Mouse (Mus musculus) right cerebral cortex, postnatal 14 days (tissue): ENCODE data around the gene Col11a1.
A peak's percentile ranks its signal among the peaks of the same experiment; 100 is the strongest.

Experiments used
- DNase-seq: peaks from one replicate; pipeline ENCODE4 v3.0.0; 2022

Gene Col11a1

GRCm38 (mm10) chr3:114029971-114030635, at the start of gene Col11a1:
Gene Col11a1 (plus strand): TSS chr3:114030540.
- peak; percentile 43 for DNase-seq

- no peak for DNase-seq
These were observed 39.4 kb upstream of the Col11a1 start for GRCm38 (mm10) chr3:113990936-113991335.

- no peak for DNase-seq
These were observed 546 bp downstream of the Col11a1 start for GRCm38 (mm10) chr3:114030886-114031285.

- DNase-seq, result no peak
These were observed 1.2 kb downstream of the Col11a1 start for GRCm38 (mm10) chr3:114031351-114032213.

DNA sequence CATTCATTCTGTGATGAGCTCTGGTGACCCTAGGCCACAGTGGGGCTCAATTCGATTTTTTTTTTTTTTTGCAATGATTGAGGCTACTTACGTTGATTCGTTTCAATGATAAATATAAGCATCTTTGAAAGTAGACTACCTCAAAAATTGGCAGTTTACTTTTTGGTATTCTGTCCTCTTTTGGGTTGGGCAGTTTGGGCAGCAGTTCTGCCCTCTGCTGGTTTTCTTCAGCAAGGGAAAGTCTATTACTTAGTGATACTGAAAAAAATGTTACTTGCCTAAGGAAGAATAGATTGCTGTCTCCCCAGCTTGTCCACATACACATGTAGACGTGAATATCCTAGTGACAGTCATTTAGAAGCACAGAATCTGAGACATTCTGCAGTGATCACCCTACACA, 2.0 kb downstream of the Col11a1 start:
- DNase-seq, result peak; percentile 9

- no peak for DNase-seq
These were observed 22.1 kb downstream of the Col11a1 start for GRCm38 (mm10) chr3:114052406-114052805.

GRCm38 (mm10) chr3:114053501-114053900, 23.2 kb downstream of the Col11a1 start:
- no peak for DNase-seq

GRCm38 (mm10) chr3:114065123-114065522, 34.8 kb downstream of the Col11a1 start:
- no peak for DNase-seq

DNA sequence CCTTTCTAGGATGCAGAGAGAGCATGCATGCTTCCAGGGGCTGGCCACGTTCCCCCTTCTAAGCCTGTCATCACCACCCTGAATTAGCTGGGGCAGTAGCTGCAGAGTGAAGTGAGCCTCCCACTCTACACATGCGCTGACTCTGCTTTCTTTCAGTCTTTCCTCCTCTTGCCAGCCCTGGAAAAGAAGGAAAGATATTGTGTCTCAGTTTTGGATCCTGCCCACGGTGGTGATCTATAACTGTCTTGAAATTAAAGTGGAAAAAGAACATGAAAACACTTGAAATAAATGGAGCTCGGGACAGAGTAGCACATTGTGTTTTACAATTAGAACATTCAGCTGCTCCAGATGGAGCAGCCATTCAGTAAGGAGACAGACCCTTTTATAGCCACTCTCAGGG, 35.2 kb downstream of the Col11a1 start:
- DNase-seq, result peak; percentile 27

GRCm38 (mm10) chr3:114099335-114099734, 69.0 kb downstream of the Col11a1 start:
- no peak for DNase-seq

DNA sequence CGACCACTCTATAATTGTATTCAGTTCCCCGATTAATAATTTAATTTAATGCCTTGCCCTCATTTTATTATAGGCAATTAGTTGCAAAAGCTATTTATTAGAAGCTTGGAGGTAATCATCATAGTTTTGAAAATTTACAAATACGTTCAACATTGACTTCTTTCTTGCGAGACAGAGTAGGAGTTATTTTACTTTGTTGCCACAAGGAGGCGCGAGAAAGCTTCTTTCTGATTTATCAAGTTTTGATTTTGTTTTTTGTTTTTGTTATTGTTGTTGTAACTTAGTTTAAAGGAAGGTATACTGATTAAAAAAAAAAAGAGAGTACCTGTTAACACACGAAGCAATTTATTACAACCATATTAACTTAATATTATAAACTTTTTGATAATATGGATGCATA, 76.8 kb downstream of the Col11a1 start:
- no peak for DNase-seq

- DNase-seq, result no peak
These were observed 116.8 kb downstream of the Col11a1 start for GRCm38 (mm10) chr3:114147140-114147539.

- no peak for DNase-seq
These were observed 167.8 kb downstream of the Col11a1 start for GRCm38 (mm10) chr3:114197964-114198750.

- DNase-seq, result no peak
These were observed 181.9 kb downstream of the Col11a1 start for GRCm38 (mm10) chr3:114212255-114212654.

DNA sequence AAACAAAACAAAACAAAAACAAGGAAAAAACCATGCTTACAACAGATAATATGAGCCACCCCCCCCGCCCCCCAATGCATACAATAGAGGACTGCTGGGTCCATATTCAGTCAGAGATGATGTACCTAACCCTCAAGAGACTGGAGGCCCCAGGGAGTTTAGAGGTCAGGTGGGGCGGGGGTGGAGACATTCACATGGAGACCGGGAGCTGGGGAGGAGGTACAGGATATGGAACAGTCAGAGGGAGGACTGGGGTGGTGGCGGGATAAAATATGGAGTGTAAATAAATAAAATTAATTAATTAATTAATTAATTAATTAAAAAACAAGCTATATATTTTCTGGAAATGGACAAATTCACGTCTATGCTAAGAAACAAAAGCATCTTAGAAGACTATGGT, 185.8 kb downstream of the Col11a1 start:
- no peak for DNase-seq

DNA sequence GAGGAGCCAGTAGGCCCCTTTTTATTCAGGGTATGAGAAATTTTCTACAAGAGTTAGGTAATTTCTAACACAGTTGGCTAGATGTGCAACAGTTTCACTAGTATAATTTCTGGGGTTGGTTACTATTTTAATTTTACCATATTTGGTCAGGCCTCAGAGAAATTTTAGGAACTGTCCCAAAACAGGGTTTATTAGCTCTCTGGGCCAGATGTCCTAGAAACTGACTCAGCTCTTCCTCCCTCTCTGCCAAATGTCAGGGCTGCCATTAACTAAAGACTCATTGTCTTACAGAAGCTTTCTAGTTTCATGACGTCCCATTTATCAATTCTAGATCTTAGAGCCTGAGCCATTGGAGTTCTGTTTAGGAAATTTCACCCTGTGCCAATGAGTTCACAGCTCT, 199.2 kb downstream of the Col11a1 start:
- DNase-seq, result no peak
